Mouse (Mus musculus) liver, embryonic 11.5 days (tissue): ENCODE results near the gene Loxl1. TPM values are rescaled to one million over a fixed set of nuclear protein-coding genes. Genes with fewer than 3 reads are reported as not detected.

Experiments used
- ATAC-seq: fragments of 200-750 bp; cut with Nextera tagmentation; replicated peaks from 2 replicates; pipeline ENCODE4 v1.8.0; 2017; ENCODE audit warnings: moderate number of reproducible peaks, mild to moderate bottlenecking, moderate TSS enrichment, moderate library complexity; ENCODE audit not compliant: low FRiP score
- DNase-seq: peaks from one replicate; pipeline ENCODE4 v3.0.0-alpha.2; 2017; ENCODE audit warnings: low spot score
- H3K27ac ChIP-seq: fragments of 300-500 bp; sonication (generic); 2 replicates; pipeline ENCODE4 v1.5.1; 2014; ENCODE audit warnings: mild to moderate bottlenecking, low read depth, low read length, control low read depth
- H3K27me3 ChIP-seq: fragments of 300-500 bp; sonication (generic); replicated peaks from 2 replicates; pipeline ENCODE4 v1.6.1; 2014; ENCODE audit warnings: low read length, mixed read lengths; ENCODE audit not compliant: control insufficient read depth, insufficient read depth
- H3K36me3 ChIP-seq: fragments of 300-500 bp; sonication (generic); 2 replicates; pipeline ENCODE4 v1.6.1; 2014; ENCODE audit warnings: mild to moderate bottlenecking, low read length, moderate library complexity, mixed read lengths; ENCODE audit not compliant: control insufficient read depth, insufficient read depth
- H3K4me1 ChIP-seq: fragments of 300-500 bp; sonication (generic); replicated peaks from 2 replicates; pipeline ENCODE4 v1.6.1; 2014; ENCODE audit warnings: low read length, mixed read lengths; ENCODE audit not compliant: control insufficient read depth, insufficient read depth
- H3K4me2 ChIP-seq: fragments of 300-500 bp; sonication (generic); 2 replicates; pipeline ENCODE4 v1.6.1; 2014; ENCODE audit warnings: mild to moderate bottlenecking, control low read depth, moderate library complexity
- H3K4me3 ChIP-seq: fragments of 300-500 bp; sonication (generic); 2 replicates; pipeline ENCODE4 v1.5.1; 2014; ENCODE audit warnings: low read depth, low read length, control low read depth
- H3K9ac ChIP-seq: fragments of 300-500 bp; sonication (generic); 2 replicates; pipeline ENCODE4 v1.6.1; 2014; ENCODE audit warnings: low read depth, low read length, control low read depth
- H3K9me3 ChIP-seq: fragments of 300-500 bp; sonication (generic); 2 replicates; pipeline ENCODE4 v1.6.1; 2016; ENCODE audit warnings: low read length, inconsistent platforms, mixed read lengths; ENCODE audit not compliant: control insufficient read depth
- WGBS: fragments of 180-500 bp; shearing (Covaris S2); extraction: QIAGEN DNeasy Blood & Tissue Kit; methylation state at CpG from one replicate; pipeline ENCODE4 v1.1.7; 2014; 5-methylcytosine and 5-hydroxymethylcytosine counted together
- polyA plus RNA-seq: library from polyadenylated mRNA; unstranded; fragments of >200 nt; fragmentation: Nextera tagmentation; extraction: Ambion mirVana; gene quantifications from 2 replicates; pipeline ENCODE4 v1.2.1, GENCODE M21; 2014

The Loxl1 gene
- polyA plus RNA-seq, 1 experiment from 2014 or later, result 11.0 TPM

GRCm38 (mm10) chr9:58242696-58243095 is 70.3 kb downstream of the Loxl1 start:
- Histone ChIP-seq H3K36me3 (peaks cover 4% of the 10 kb centered on the region; the same call in 1 of the 2 replicates), H3K4me1 (peaks cover 42% of the 10 kb centered on the region), H3K27ac (no peak overlapping the region), H3K27me3 (no peaks in the 10 kb centered on the region), H3K4me2 (no peak overlapping the region), H3K9me3 (no peaks in the 10 kb centered on the region), H3K9ac (no peak overlapping the region), H3K4me3 (no peak overlapping the region)
- DNase-seq (no peak), ATAC-seq (no peak)
- 74% methylated on average over 5 of the region's 5 CpGs for WGBS

GRCm38 (mm10) chr9:58241780-58242485 is 71.1 kb downstream of the Loxl1 start:
- ATAC-seq (no peak), DNase-seq (no peak)
- Histone ChIP-seq H3K9ac (no peak overlapping the region), H3K4me2 (no peak overlapping the region), H3K4me3 (no peak overlapping the region), H3K9me3 (no peaks in the 10 kb centered on the region), H3K27ac (no peak overlapping the region; the same call in 1 of the 2 replicates), H3K4me1 (peaks cover 36% of the 10 kb centered on the region), H3K27me3 (no peaks in the 10 kb centered on the region), H3K36me3 (peaks cover 4% of the 10 kb centered on the region; the same call in 1 of the 2 replicates)
- 65% methylated on average over 9 of the region's 9 CpGs for WGBS

Other genes starting within 250 kb of the Loxl1 start
- 5.9 and 7.2 TPM in 2 replicates for gene Stra6, start 249.4 kb downstream of the Loxl1 start, polyA plus RNA-seq
- gene Ccdc33, start 194.4 kb downstream of the Loxl1 start, polyA plus RNA-seq, result not detected in 2 replicates
- gene Islr, start 108.9 kb downstream of the Loxl1 start, polyA plus RNA-seq, result 7.7 and 8.5 TPM in 2 replicates
- gene Islr2, start 108.9 kb downstream of the Loxl1 start, polyA plus RNA-seq, result 0.43 TPM in 1 of 2 replicates, not detected in the other
- gene Pml, start 63.4 kb downstream of the Loxl1 start, polyA plus RNA-seq, result 28.3 and 33.2 TPM in 2 replicates
- 9.7 and 12.9 TPM in 2 replicates for gene Stoml1, start 60.0 kb downstream of the Loxl1 start, polyA plus RNA-seq
- gene Tbc1d21, start 57.3 kb upstream of the Loxl1 start, polyA plus RNA-seq, result not detected in 2 replicates
- 0.30 and 0.43 TPM in 2 replicates for gene Insyn1, start 175.4 kb upstream of the Loxl1 start, polyA plus RNA-seq
- gene Cd276, start 242.3 kb upstream of the Loxl1 start, polyA plus RNA-seq, result 14.9 and 17.8 TPM in 2 replicates